Mouse (Mus musculus): ENCODE results near the gene Dnajb5.
A peak's percentile ranks its signal among the peaks of the same experiment; 100 is the strongest.

The Dnajb5 gene

DNA sequence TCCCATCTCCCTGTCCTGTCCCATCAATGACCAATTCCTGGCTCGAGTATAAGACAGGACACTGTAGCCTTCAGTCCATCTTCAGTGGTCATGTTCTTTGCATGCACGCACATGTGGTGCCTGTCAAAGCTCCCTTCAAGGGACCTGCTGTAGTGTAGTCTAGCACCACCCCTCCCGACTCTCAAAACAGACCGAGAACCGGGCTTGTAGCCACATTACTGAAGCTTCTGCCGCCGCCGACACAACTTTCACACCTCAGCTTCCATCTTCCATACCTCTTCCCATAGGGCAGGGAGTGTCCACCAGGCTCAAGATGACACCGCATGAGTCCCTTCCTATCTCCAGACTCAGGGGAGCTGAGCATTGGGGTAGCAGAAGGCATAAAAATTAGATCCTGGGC, 5.4 kb upstream of the Dnajb5 start:
- DNase-seq (ENCODE audit: low read depth): no peak

DNA sequence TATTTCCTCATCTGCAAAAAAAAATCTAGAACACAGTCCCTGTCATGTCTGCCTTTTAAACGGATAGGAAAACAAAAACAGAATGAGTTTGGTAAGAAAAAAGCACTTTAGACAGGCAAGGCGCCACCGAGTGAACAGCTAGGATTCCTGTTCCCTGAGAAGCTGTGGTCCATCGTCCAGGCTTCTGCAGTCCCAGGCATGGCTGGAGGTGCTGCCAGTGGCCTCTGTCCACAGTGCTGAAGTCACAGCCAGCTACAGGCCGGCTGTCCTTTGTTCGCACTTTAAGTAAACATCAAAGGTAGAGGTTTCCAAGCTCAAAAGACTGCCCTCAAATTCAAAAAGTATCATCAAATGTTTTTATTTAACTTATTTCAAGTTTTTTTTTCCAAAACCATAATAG, 4.6 kb upstream of the Dnajb5 start:
- peak; percentile 33 for DNase-seq (ENCODE audit: low read depth)

DNA sequence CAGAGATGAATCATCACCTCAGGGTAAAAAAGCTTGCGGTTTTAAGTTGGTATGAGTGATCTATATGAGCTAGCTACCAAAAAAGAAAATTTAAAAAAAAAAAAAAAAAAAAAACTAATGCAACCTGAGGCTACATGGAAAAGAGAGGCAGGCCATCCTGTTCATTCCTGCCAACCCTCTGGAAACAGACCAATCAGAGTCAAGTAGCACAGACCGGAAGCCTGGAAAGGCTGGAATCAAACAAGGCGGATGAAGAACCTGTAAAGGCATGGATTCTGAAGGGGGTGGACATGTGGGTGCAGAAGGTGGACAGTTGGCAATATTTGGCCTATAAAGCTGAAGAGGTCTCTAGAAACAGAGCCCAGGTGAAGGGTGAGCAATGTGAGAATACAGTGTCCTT, 4.2 kb upstream of the Dnajb5 start:
- DNase-seq (ENCODE audit: low read depth): no peak

DNA sequence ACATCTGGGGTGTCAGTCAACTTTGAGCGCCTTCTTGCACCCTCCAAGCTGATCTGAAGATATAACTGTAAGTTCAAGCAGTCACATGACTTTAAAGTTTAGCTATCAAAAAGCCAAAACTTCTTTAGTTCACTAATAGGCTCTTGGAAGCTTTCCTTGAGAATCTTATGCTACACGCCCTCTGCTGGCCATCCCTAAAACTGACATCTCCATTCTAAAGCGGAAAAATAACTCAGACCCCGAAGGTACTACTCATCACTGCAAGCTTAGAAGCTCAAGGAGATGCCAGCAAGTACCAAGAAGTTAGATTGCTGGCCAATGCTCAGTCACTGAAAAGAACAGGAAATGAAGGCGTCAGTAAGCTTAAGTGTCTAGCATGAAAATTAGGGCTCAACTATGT, 3.7 kb upstream of the Dnajb5 start:
- peak; percentile 61 for DNase-seq (ENCODE audit: low read depth)

DNA sequence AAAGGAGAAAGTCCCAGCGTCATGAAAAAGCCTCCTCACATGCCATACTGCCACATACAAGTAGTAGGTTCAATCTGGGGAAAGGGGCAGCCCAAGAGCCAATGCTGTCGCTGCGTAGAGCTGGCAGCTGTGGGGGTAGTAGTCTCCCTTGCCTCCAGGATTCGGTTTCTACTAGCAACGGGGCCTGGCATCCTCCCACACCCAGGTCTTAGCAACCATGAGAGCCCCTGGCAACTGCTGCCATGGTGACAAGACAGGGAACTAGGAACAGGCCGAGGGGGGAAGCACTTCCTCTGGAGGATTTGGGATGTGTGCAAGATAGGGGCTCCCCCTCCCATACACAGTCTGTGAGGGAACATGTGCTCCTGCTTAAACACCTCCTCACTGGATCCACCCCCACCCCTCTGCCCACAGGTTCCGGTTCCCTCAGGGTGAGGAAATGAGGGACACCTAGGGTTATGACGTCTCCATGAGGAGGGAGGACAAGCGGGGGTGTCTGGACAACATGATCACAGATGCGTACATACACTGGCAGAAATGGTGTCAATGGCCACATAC, 2.8 kb upstream of the Dnajb5 start:
- no peak for DNase-seq (ENCODE audit: low read depth)

DNA sequence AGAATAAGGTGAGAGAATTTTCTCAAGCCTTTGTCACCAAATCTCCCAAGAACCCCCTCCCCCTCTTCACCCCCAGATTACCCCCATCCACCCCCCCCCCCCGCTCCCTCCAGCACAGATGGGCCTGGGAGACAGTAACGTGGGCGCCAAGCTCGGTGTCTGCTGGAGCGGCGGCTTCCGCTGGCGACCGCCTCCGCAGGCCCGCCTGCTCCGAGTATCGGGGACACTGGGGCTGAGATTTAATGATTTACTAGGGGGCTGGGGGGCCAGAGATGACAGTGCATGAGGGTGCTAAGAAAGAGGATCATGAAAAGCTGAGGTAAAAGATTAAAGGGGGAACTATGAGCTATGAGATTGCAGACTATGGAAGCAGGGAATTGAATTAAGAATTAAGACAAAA, 1.1 kb upstream of the Dnajb5 start:
- no peak for DNase-seq (ENCODE audit: low read depth)

DNA sequence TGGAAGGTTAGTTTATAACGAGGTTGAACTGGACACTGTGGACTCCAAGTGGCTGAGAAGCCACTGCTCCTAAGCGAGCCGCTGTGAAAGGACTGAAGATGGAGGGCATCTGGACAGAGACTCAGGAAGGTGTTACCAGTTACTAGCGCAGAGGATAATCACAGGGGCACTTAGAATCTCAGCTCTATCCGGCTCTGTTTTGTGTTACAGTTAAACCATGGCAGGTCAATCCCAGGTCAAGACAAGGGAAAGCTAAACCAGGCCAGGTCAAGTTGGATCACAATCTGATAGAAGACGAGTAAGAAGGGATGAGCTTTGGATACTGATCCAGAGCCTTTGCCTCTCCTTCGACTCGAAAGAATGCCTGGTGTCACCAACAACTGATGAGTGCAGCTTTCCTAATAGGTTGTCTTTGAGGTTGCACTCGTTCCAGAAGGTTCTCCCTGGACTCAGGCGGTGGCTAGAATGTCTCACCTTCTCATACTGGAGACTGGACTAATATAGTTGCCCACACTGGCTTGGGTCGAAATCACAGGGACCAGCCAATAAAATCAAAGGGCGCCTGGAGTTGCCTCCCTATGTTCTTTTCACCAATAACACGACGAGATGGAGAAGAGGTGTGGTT, 451 bp upstream of the Dnajb5 start:
- DNase-seq (ENCODE audit: low read depth): no peak

DNA sequence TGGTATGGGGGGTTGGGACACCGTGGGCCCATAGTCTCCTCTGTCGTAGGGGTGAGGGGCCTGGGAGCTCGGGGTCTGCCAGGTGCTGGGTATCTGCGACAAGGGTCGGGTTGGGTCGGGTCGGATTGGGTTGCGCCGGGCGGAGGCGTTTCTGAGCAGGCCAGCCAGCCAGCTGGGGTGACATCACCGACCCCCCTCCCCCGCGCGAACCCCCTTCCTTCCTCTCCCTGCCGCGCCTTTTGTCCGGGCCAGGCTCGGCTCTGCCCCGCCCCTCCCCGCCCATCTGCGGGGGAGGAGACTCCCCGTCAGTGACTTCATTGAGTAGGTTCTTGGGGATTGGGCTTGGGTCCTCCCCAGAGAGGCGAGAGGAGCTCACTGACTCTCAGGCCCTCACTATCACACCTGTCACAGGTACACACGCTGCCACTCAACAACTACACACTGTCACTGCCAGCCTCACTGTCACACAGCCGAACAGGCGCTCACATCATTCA, 498 bp downstream of the Dnajb5 start:
- DNase-seq (ENCODE audit: low read depth): peak; percentile 89

DNA sequence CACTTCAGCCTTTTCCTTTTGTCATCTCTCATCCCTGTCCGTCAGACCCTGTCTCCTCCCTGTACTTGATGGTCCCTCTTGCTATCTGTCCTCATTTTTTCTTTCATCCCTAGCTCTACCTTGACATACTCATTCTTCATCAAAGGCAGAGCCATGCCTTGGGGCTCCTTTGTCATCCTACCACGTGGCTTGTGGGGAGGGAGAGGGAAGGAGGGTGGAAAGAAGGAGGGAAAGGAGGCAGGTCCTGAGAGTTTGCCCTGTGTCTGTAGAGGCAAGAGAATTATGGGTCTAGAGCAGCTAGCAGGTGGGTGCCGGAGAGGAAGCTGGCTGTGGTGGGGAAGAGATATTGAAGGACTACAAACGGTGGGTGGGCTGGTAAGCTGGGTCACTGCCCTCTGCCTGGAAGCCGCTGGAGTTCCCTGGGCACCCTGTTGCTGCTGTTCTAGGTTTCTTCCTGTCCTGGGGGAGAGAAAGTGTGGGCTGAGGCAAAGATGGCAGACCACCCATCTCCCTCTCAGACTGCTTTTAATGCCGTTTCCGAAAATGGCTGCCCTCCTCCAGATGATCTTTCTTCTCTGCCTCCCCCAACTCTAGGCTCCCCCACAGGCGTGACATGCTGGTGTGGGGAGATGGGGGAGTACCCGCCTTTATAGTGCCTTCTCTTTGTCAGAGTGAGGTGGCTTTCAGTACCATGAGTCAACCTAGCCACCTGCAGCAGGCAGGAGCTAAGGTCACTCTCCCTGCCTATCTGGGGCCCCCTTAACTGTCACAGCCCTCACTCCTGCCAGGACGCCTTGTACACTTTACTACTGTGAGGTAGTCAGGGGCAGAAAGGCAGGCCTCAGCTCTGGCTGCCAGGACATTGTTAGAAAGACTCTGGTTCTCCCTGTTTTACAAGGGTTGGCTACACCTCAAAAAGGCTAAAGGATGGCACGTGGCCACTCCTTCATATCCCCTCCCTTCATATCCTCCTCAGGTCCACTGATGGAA, 1.9 kb downstream of the Dnajb5 start:
- no peak for DNase-seq (ENCODE audit: low read depth)

DNA sequence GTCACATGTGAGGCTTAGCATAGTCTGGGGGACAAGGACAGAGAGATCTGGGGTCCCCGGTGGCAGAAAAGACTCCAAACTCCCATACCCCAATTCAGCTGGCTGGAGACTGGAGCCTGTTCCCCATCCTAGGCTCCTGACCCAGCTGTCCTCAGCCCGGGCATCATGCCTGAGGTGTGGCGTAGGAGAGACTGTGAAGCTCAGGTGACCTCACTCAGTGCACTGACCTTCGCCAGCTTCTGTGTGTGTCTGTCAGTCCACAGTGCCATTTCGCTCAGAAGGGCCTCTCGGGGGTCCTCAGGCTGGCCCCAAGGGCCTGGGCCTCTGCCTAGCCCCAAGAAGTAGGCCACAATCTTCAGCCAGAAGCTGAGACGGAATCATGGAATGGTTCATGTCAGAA, 2.9 kb downstream of the Dnajb5 start:
- no peak for DNase-seq (ENCODE audit: low read depth)

DNA sequence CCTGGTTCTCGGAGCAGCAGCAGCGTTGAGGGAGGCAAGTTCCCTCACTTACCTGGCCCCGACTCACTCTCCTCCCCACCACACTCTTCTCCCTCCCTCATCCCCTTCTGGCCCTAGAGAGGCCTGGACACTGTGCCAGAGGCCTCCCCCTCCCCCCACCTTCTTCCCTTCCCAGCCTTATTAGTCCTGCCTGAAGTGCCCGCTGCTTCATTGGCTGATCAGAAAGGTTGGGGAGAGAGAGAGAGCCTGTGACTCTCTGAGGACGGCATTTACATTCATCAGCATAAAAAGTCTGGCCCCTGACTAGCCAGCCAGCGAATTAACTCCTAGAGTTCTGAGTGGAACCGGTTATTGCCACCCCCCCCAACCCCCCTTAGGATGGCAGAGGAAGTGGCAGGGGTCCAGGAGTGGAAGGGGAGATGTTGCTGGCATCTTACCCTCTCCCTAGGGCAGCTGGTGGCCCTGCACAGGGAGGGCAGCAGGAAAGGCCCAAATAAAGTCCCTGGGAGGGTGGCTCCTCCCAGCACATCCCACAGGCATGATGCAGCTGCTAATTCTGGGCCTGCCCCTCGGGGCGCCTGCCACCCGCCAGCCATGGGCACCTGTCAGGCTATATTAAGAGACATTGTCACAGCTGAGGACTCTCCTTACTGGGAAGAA, 4.0 kb downstream of the Dnajb5 start:
- DNase-seq (ENCODE audit: low read depth): no peak

DNA sequence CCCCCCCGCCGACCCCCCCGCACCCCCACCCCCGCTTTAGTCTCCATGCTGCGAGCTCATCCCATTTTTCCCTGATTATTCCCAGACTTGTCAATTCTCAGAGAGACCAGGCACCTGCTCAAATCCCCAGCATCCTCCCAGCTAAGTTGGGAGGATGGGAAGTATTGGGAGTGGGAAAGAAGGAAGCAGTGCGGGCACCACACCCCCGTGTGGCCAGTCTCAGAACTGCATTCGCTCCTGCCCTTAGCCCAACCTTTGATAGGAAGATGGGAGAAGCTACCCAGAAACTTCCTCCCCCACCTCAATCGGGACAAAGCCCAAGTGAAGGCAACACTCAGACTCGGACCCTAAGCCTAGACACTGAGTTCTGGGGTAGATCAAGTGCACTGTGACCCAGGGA, 4.7 kb downstream of the Dnajb5 start:
- DNase-seq (ENCODE audit: low read depth): no peak

DNA sequence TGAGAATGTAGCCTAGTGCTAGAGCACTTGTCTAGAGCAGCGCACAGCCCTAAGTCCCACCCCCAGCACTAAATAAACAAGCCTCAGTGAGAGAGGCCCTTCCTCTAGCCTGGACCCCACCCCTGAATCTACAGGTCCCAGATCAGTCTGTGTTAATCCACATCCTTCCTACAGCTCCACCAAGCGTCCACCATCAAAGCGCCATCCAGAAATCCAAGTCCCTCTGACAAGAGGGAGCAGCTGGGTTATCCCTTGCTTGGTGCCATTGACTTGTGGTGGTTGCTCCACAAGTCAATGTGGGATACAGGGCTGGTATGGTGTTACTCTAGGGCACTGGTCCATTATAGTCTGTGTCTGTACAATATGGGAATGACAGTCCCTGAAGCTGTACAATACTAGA, 5.6 kb downstream of the Dnajb5 start:
- DNase-seq (ENCODE audit: low read depth): no peak

DNA sequence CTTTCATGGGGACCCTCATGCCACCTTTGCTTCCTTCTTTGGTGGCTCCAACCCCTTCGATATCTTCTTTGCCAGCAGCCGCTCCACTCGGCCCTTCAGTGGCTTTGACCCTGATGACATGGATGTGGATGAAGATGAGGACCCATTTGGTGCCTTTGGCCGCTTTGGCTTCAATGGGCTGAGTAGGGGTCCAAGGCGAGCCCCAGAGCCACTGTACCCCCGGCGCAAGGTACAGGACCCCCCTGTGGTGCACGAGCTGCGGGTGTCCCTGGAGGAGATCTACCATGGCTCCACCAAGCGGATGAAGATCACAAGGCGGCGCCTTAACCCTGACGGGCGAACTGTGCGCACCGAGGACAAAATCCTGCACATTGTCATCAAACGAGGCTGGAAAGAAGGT, 7.0 kb downstream of the Dnajb5 start:
- DNase-seq (ENCODE audit: low read depth): no peak

DNA sequence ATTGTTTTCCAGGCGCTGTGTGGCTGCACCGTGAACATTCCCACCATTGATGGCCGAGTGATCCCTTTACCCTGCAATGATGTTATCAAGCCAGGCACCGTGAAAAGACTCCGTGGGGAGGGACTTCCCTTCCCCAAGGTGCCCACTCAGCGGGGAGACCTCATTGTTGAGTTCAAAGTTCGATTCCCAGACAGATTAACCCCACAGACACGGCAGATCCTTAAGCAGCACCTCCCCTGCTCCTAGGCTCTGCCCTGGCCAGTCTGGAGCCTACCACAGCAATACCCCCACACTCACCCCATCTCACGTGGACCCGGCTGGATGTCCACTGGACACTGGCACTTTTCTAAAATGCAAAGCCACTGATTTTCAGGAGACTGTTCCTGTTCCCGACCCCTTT, 7.7 kb downstream of the Dnajb5 start:
- no peak for DNase-seq (ENCODE audit: low read depth)

DNA sequence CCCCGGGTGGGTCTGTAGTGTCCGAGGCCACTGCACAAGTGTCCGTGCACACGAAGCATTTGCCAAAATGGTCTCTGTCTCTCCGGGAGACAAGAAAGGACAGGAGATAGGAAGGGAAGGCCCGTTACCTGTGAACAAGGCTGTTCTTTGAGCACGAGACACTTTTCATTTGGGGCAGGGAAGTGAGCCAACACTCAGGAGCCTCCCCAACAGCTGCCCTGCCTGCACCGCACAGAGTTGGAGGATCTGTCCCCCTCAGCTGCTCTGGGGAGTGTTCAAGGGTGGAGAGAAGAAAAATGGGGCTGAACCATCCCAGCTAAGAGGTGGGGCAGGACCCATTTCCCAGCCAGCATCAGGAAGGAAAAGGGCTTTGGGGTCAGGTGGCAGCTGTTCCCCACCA, 8.4 kb downstream of the Dnajb5 start:
- no peak for DNase-seq (ENCODE audit: low read depth)

DNA sequence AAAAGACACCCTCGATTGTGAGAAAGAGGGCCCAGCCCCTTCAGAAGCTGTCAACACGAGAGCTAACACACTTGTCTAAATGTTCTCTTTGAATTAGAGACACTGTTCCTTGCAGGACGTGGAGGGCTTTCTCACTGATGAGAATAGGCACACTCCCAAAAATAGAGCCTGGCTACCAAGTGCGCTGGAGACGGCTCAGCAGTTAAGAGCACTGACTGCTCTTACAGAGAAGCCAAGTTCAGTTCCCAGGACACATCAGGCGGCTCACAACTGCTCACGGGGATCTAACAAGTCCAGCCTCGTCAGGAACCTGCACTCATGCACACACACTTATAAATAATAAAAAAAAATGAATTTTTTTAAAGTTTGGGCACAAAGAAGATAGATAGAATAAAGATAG, 9.3 kb downstream of the Dnajb5 start:
- no peak for DNase-seq (ENCODE audit: low read depth)

DNA sequence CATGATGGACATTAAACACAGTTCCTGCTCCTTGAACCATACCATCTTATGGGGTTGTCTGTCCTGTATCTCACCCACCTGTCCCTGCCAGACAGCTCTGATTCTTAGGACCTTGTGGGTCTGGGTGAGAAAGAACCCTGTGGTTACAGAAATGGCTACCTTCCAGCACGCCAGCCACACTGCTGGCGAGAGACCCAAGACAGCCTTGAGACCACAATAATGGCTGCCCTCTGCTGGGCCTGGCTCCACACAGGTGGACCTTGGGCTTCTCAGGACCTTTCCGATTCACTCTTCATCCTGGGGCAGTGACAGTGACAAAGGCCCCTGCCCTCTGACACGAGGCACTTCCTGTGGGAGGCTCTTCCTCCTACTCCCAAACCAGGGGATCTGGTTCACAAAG, 9.8 kb downstream of the Dnajb5 start:
- DNase-seq (ENCODE audit: low read depth): no peak

DNA sequence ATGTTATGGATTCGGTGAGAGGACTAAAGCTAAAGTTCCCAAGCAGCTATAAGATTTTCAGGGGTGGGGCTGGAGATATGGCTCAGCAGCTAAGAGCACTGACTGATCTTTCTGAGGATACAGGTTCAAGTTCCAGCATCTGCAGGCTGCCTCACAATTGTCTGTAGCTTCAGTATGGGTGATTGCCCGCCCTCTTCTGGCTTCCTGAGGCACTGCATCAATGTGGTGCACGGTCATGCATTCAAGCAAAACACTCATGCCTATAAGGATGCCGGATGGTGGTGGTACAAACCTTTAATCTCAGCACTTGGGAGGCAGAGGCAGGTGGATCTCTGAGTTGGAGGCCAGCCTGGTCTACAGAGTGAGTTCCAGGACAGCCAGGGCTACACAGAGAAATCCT, 12.0 kb downstream of the Dnajb5 start:
- DNase-seq (ENCODE audit: low read depth): peak; percentile 70

DNA sequence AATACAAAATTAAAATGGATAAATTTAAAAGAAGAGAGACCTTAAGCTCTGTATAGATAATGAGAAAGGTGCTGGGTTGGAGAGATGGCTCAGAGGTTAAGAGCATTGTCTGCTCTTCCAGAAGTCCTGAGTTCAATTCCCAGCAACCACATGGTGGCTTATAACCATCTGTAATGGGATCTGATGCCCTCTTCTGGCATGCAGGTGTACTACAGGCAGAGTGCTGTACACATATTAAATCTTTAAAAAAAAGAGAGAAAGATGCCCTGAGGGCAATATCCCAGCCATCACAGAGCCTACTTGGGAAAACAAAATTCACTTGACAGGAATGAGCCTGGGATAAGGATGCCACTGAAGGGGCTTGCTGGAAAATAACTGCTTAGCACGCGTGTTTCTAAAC, 13.9 kb downstream of the Dnajb5 start:
- DNase-seq (ENCODE audit: low read depth): no peak

DNA sequence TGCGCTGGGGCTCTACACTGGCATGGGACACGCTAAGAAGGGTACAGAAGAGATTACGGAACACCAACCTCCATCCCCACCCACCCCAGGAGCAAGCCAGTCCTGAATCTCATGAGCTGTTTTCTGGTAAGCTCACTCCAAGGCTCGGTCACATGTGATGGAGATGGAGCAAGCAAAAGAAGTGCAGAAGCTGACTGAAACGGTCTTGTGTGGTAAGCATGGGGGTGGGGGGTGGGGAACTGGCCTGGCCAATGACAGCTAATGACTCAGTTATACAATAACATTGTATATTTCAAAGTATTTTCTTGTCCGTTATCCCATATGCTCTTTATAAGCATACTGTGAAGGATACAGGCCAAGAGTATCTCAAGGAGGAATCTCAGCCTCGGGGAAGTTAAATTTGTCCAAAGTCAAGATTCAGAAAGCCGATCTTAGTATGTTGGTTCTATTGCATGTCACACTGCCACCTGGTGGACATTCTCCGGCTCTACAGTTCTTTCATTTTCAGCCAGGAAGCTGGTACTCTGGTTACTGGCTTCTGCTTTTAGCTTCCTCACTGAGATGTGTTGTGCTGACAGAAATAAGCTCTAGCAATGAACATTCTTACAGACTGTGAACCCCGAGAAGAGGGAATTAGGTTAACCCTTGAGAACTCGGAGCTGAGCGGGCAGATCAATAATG, 15.6 kb downstream of the Dnajb5 start:
- peak; percentile 89 for DNase-seq (ENCODE audit: low read depth)

DNA sequence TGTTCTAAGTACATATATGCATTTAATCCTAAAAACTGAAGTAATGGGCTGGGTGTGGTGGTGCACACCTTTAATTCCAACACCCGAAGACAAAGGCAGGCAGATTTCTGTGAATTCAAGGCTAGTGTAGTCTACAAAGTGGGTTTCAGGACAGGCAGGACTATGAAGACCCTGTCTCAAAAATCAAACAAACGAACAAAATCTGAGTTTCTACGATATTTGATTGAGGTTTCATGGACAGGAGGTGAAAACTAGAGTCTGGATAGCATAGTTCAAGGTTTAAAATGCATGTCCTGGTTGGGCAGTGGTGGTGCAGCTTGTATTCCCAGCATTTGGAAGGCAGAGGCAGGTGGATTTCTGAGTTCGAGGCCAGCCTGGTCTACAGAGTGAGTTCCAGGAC, 19.7 kb downstream of the Dnajb5 start, which contains the start of gene 1700022I11Rik:
1700022I11Rik (plus strand) TSS at position 301 of the 400 bp plus-strand sequence.
- DNase-seq (ENCODE audit: low read depth): no peak
